Mouse (Mus musculus): ENCODE data around the gene Pam. TPM values are rescaled to one million over a fixed set of nuclear protein-coding genes. Genes with fewer than 3 reads are reported as not detected.

Gene Pam
- total and polyA plus RNA-seq, 2 experiments from 2014 or later, result 46.6 to 125 TPM

DNA sequence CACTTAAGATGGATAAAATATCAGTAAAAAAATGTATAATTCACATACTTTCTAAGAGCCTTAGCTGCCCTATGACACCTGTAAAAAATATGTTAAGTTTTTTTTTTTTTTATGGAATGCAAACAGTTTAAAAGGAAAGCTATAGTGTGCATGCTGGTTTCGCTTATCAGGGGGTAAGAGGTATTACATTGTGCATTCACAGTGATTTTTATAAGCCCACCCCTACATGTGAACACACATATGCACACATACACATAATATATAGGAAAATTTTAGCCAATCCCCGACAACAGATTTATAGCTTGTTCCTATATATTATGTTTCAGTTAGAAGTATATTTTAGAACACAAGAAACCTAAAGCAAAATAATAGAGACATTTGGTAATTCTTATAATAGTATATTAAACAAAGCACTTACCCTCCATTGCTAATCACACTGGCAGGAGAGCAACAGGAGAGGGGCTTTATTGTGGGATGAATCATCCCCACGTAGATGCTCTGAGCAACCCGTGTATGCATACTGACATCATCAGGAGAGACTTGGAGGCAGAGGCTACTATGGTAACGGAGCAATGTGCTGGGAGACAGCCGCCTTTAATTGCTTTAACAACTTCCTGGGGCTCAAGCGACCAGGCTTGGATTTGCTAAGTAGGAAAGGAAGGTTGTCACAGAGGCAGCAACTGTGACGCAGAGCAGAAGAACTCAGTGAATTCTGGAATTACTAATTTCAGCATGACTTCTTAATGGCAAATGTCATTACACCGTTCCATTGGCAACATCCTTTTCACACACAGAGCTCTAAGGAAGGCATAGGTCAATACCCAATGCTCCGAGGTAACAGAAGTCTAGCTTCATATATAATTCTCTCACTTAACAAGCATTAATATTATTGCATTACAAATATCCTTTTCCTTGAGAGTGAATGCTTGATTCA is 47.9 kb downstream of the Pam start:
- Histone ChIP-seq H3K4me3 (ENCODE audit: low read depth, low read length) (peak overlapping the region; percentile 26; the same call in 1 of the 2 replicates), H3K4me2 (ENCODE audit: low read depth, low read length, poor library complexity, severe bottlenecking) (peak overlapping the region; percentile 43), H3K27me3 (ENCODE audit: insufficient read depth, low read length) (no peaks in the 10 kb centered on the region), H3K4me1 (ENCODE audit: insufficient read depth, low read length) (0 out of 2 replicates have a peak, but pooled peaks cover 3% of the 10 kb centered on the region), H3K36me3 (ENCODE audit: insufficient read depth, low read length) (no peaks in the 10 kb centered on the region), H3K27ac (ENCODE audit: low read depth, low read length) (peak overlapping the region; percentile 68), H3K9me3 (ENCODE audit: low read length) (no peaks in the 10 kb centered on the region), H3K9ac (replicated peaks; ENCODE audit: low read length, poor library complexity, severe bottlenecking) (peak overlapping the region; percentile 44; the same call in 1 of the 2 replicates)
- DNase-seq (ENCODE audit: low spot score), result peak; percentile 90
- TF ChIP-seq CTCF (IDR thresholded peaks at IDR 0.05), result peak; percentile 32; the same call in 1 of the 2 replicates
- 17% methylated on average over 10 of the region's 10 CpGs for WGBS
- peak; percentile 89 for ATAC-seq (ENCODE audit: low FRiP score)

DNA sequence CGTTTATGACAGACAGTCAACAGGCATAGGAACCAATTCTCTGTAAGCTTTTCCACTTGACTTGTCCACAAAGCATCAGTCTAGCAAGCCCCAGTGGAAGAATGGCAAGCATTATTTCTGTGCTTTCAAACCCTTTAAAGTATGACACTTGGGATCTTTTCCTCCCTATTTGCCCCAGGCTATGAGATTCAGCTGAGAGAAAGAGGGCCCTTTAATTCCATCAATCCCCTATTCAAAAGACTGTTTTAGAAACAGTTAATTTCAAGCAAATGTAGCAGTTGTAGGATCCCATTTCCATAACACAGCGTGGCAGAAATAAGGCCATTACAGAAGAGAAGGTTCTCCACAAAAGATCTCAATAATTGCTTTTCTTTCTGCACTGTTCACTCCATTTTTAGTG is 53.0 kb downstream of the Pam start:
- ATAC-seq (ENCODE audit: low FRiP score) (no peak), DNase-seq (ENCODE audit: low spot score) (no peak)
- H3K4me1 ChIP-seq (ENCODE audit: insufficient read depth, low read length), result no peaks in the 10 kb centered on the region
- H3K27ac ChIP-seq (ENCODE audit: low read depth, low read length), result no peak overlapping the region
- H3K9ac ChIP-seq (replicated peaks; ENCODE audit: low read length, poor library complexity, severe bottlenecking), result no peak overlapping the region
- H3K36me3 ChIP-seq (ENCODE audit: insufficient read depth, low read length), result no peaks in the 10 kb centered on the region
- no peaks in the 10 kb centered on the region for H3K27me3 ChIP-seq (ENCODE audit: insufficient read depth, low read length)
- no peak overlapping the region for H3K4me3 ChIP-seq (ENCODE audit: low read depth, low read length)
- no peaks in the 10 kb centered on the region for H3K9me3 ChIP-seq (ENCODE audit: low read length)
- no peak for TF ChIP-seq CTCF (IDR thresholded peaks at IDR 0.05)
- no peak overlapping the region for H3K4me2 ChIP-seq (ENCODE audit: low read depth, low read length, poor library complexity, severe bottlenecking)
- 14% methylated on average over 2 of the region's 2 CpGs for WGBS

DNA sequence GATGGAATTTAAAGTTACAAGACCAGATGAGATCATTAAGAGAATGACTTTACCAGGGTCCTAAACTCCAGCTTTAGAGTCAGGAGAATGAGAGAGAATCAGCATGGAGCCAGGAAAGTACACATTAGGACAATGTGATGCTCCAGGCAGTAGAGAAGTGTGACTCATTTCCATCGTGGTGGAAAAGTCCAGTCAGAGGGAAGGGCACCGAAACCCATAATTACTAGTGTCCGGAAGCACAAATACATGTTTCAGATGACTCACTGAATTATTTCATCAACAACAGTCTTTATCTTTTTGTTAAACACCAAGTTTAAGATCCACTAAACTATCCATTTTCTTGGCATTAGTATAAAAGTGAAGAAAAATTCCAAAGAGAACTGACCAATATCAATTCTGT is 57.2 kb downstream of the Pam start:
- no peak for TF ChIP-seq CTCF (IDR thresholded peaks at IDR 0.05)
- Histone ChIP-seq H3K9ac (replicated peaks; ENCODE audit: low read length, poor library complexity, severe bottlenecking) (no peak overlapping the region), H3K9me3 (ENCODE audit: low read length) (no peaks in the 10 kb centered on the region), H3K4me1 (ENCODE audit: insufficient read depth, low read length) (no peaks in the 10 kb centered on the region), H3K27ac (ENCODE audit: low read depth, low read length) (no peak overlapping the region), H3K4me2 (ENCODE audit: low read depth, low read length, poor library complexity, severe bottlenecking) (no peak overlapping the region), H3K36me3 (ENCODE audit: insufficient read depth, low read length) (no peaks in the 10 kb centered on the region), H3K4me3 (ENCODE audit: low read depth, low read length) (no peak overlapping the region), H3K27me3 (ENCODE audit: insufficient read depth, low read length) (no peaks in the 10 kb centered on the region)
- no peak for ATAC-seq (ENCODE audit: low FRiP score)
- 85% methylated on average over 3 of the region's 3 CpGs for WGBS
- DNase-seq (ENCODE audit: low spot score), result no peak

DNA sequence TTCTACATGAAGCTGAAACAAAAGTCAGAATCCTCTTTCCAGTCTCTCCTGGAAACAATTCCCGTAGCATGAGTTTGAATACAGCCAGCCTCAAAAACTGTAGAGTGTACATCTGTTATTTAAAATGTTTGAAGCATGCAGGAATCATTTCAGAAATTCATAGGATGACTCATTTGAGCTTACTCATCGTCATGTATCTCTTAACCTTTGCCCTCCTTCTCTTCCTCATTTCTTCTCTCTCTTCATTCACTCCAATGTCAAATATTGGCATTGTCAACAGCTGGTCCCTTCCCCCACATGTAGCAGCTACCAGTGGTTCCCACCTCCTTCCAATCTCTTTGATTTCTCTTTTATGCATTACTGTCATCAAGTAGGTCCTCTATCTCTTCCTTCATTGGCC is 59.7 kb downstream of the Pam start:
- no peak overlapping the region for H3K27ac ChIP-seq (ENCODE audit: low read depth, low read length)
- no peak overlapping the region for H3K4me2 ChIP-seq (ENCODE audit: low read depth, low read length, poor library complexity, severe bottlenecking)
- DNase-seq (ENCODE audit: low spot score) (no peak), ATAC-seq (ENCODE audit: low FRiP score) (no peak)
- H3K9me3 ChIP-seq (ENCODE audit: low read length), result no peaks in the 10 kb centered on the region
- no peaks in the 10 kb centered on the region for H3K4me1 ChIP-seq (ENCODE audit: insufficient read depth, low read length)
- no peak overlapping the region for H3K9ac ChIP-seq (replicated peaks; ENCODE audit: low read length, poor library complexity, severe bottlenecking)
- WGBS, result 88% methylated on average over 2 of the region's 2 CpGs
- H3K4me3 ChIP-seq (ENCODE audit: low read depth, low read length), result no peak overlapping the region
- TF ChIP-seq CTCF (IDR thresholded peaks at IDR 0.05), result no peak
- no peaks in the 10 kb centered on the region for H3K27me3 ChIP-seq (ENCODE audit: insufficient read depth, low read length)
- H3K36me3 ChIP-seq (ENCODE audit: insufficient read depth, low read length), result no peaks in the 10 kb centered on the region

DNA sequence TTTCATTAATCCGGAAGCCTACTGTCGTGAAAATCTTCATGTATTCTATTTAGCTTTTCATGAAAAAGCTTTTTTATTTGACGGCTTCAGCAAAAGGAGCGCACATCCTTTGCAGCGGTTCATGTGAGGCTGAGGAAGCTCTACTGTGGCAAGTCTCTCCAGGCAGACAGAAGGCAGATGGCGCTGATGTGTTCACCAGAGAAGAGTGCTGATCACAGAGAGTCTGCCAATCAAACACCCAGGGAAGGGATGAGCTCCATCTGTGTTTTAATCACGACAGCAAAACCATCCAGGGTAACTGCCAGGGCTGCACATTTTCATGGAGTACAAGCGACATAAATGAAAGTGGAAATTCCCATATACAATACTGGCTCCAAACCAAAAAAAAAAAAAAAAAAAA is 63.6 kb downstream of the Pam start:
- no peaks in the 10 kb centered on the region for H3K27me3 ChIP-seq (ENCODE audit: insufficient read depth, low read length)
- DNase-seq (ENCODE audit: low spot score) (peak; percentile 82), ATAC-seq (ENCODE audit: low FRiP score) (peak; percentile 59; the same call in 1 of the 2 replicates)
- no peaks in the 10 kb centered on the region for H3K36me3 ChIP-seq (ENCODE audit: insufficient read depth, low read length)
- H3K4me1 ChIP-seq (ENCODE audit: insufficient read depth, low read length), result no peaks in the 10 kb centered on the region
- H3K4me2 ChIP-seq (ENCODE audit: low read depth, low read length, poor library complexity, severe bottlenecking), result no peak overlapping the region
- no peak overlapping the region; the same call in 1 of the 2 replicates for H3K27ac ChIP-seq (ENCODE audit: low read depth, low read length)
- 54% methylated on average over 8 of the region's 8 CpGs for WGBS
- no peak overlapping the region for H3K9ac ChIP-seq (replicated peaks; ENCODE audit: low read length, poor library complexity, severe bottlenecking)
- H3K4me3 ChIP-seq (ENCODE audit: low read depth, low read length), result no peak overlapping the region
- H3K9me3 ChIP-seq (ENCODE audit: low read length), result no peaks in the 10 kb centered on the region
- TF ChIP-seq CTCF (IDR thresholded peaks at IDR 0.05), result peak; percentile 66

DNA sequence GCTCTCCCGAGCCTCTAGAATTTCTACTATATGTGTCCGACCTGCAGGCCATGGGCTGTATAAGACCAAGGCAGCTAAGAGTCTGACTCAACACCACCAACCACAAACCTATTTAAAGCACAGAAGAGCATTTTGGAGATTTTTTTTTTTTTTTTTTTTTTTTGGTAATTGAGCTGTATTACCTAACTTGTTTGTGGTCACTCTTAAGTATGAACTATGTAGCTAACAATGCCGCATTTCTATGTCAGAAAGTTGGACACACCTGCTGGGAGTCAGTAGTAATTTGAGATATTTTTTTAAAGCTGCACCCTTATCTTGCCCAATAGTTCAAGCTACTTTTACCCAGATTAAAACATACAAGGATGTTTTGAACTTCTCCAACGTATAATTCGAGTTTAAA is 66.4 kb downstream of the Pam start:
- Histone ChIP-seq H3K4me3 (ENCODE audit: low read depth, low read length) (no peak overlapping the region), H3K4me1 (ENCODE audit: insufficient read depth, low read length) (no peaks in the 10 kb centered on the region), H3K9me3 (ENCODE audit: low read length) (no peaks in the 10 kb centered on the region), H3K36me3 (ENCODE audit: insufficient read depth, low read length) (no peaks in the 10 kb centered on the region), H3K4me2 (ENCODE audit: low read depth, low read length, poor library complexity, severe bottlenecking) (no peak overlapping the region), H3K9ac (replicated peaks; ENCODE audit: low read length, poor library complexity, severe bottlenecking) (no peak overlapping the region), H3K27ac (ENCODE audit: low read depth, low read length) (no peak overlapping the region), H3K27me3 (ENCODE audit: insufficient read depth, low read length) (no peaks in the 10 kb centered on the region)
- no peak for DNase-seq (ENCODE audit: low spot score)
- 90% methylated on average over 5 of the region's 5 CpGs for WGBS
- no peak for TF ChIP-seq CTCF (IDR thresholded peaks at IDR 0.05)
- ATAC-seq (ENCODE audit: low FRiP score), result no peak

All from midbrain, postnatal 0 days (tissue).